Mouse (Mus musculus) urinary bladder, postnatal 25 days (tissue): ENCODE data around the gene P2ry6.
A peak's percentile ranks its signal among the peaks of the same experiment; 100 is the strongest.

ENCODE experiments used
- DNase-seq: peaks from one replicate; pipeline ENCODE4 v3.0.0; 2022; ENCODE audit warnings: low spot score

The P2ry6 gene

GRCm38 (mm10) chr7:100988092-100988491 is 13.6 kb upstream of the P2ry6 start:
- DNase-seq: peak; percentile 60

GRCm38 (mm10) chr7:100984452-100985395 is 10.3 kb upstream of the P2ry6 start:
- DNase-seq: no peak

GRCm38 (mm10) chr7:100979175-100979574 is 4.7 kb upstream of the P2ry6 start:
- DNase-seq: peak; percentile 49

GRCm38 (mm10) chr7:100978171-100978570 is 3.7 kb upstream of the P2ry6 start:
- DNase-seq: no peak

- no peak for DNase-seq
Observed at GRCm38 (mm10) chr7:100972875-100973274, 1.6 kb downstream of the P2ry6 start.

GRCm38 (mm10) chr7:100968874-100969659 is 5.4 kb downstream of the P2ry6 start:
- DNase-seq: no peak

- no peak for DNase-seq
Observed at GRCm38 (mm10) chr7:100968376-100968775, 6.1 kb downstream of the P2ry6 start.

GRCm38 (mm10) chr7:100967850-100968249 is 6.6 kb downstream of the P2ry6 start:
- no peak for DNase-seq

GRCm38 (mm10) chr7:100966014-100966413 is 8.4 kb downstream of the P2ry6 start:
- no peak for DNase-seq

- DNase-seq: no peak
Observed at GRCm38 (mm10) chr7:100965079-100965478, 9.4 kb downstream of the P2ry6 start.

- no peak for DNase-seq
Observed at GRCm38 (mm10) chr7:100964242-100964641, 10.2 kb downstream of the P2ry6 start.

GRCm38 (mm10) chr7:100963381-100963780 is 11.1 kb downstream of the P2ry6 start:
- DNase-seq: no peak

- DNase-seq: no peak
Observed at GRCm38 (mm10) chr7:100961146-100961545, 13.3 kb downstream of the P2ry6 start.

GRCm38 (mm10) chr7:100960462-100960861 is 14.0 kb downstream of the P2ry6 start:
- no peak for DNase-seq

GRCm38 (mm10) chr7:100958426-100958825 is 16.0 kb downstream of the P2ry6 start:
- DNase-seq: no peak

GRCm38 (mm10) chr7:100952686-100953085 is 21.8 kb downstream of the P2ry6 start:
- no peak for DNase-seq

- no peak for DNase-seq
Observed at GRCm38 (mm10) chr7:100951903-100952302, 22.5 kb downstream of the P2ry6 start.

- DNase-seq: no peak
Observed at GRCm38 (mm10) chr7:100950481-100951010, 23.9 kb downstream of the P2ry6 start.

- DNase-seq: no peak
Observed at GRCm38 (mm10) chr7:100950031-100950430, 24.4 kb downstream of the P2ry6 start.

GRCm38 (mm10) chr7:100944738-100945137 is 29.7 kb downstream of the P2ry6 start:
- no peak for DNase-seq

GRCm38 (mm10) chr7:100944306-100944705 is 30.1 kb downstream of the P2ry6 start:
- DNase-seq: no peak

GRCm38 (mm10) chr7:100942789-100943615 is 31.4 kb downstream of the P2ry6 start:
- DNase-seq: no peak
